Mouse (Mus musculus) ES-E14 (cell line): ENCODE results near the gene Cmip. TPM values are rescaled to one million over a fixed set of nuclear protein-coding genes. Genes with fewer than 3 reads are reported as not detected.

Source experiments
- DNase-seq: peaks from one replicate; pipeline ENCODE4 v3.0.0-alpha.2; 2013; ENCODE audit warnings: low read depth, low spot score
- H3K27ac ChIP-seq: 2 replicates; pipeline ENCODE4 v1.5.1; 2012; ENCODE audit warnings: low read depth, mild to moderate bottlenecking, low read length, moderate library complexity, mixed read lengths; ENCODE audit not compliant: poor library complexity, insufficient read depth, severe bottlenecking
- H3K36me3 ChIP-seq: 2 replicates; pipeline ENCODE4 v1.6.1; 2012; ENCODE audit warnings: mild to moderate bottlenecking, low read length, moderate library complexity, mixed read lengths; ENCODE audit not compliant: control insufficient read depth, poor library complexity, insufficient read depth, severe bottlenecking
- H3K4me1 ChIP-seq, 2 experiments: fragments of 150-350 bp in 1 of 2; sonication (generic) in 1 of 2; 2 replicates each; pipeline ENCODE4 v1.6.1; 2012; ENCODE audit warnings: low read length in 2 of 2, mild to moderate bottlenecking in 1 of 2, mixed read lengths in 1 of 2; ENCODE audit not compliant: control insufficient read depth in 2 of 2, insufficient read depth in 2 of 2, poor library complexity in 1 of 2
- H3K4me3 ChIP-seq, 2 experiments: fragments of 150-350 bp in 1 of 2; sonication (generic) in 1 of 2; 2 replicates each; pipeline ENCODE4 v1.5.1; 2012; ENCODE audit warnings: low read length in 2 of 2, low read depth in 1 of 2, mild to moderate bottlenecking in 1 of 2, mixed read lengths in 1 of 2; ENCODE audit not compliant: insufficient read depth in 1 of 2, poor library complexity in 1 of 2, severe bottlenecking in 1 of 2
- H3K9ac ChIP-seq: 2 replicates; pipeline ENCODE4 v1.6.1; 2012; ENCODE audit warnings: low read depth, mild to moderate bottlenecking, low read length, mixed read lengths; ENCODE audit not compliant: poor library complexity, insufficient read depth, severe bottlenecking
- H3K9me3 ChIP-seq: fragments of 150-350 bp; sonication (generic); 2 replicates; pipeline ENCODE4 v1.6.1; 2012; ENCODE audit warnings: low read depth, mild to moderate bottlenecking, low read length; ENCODE audit not compliant: control insufficient read depth, insufficient read depth
- CHD2 ChIP-seq: IDR thresholded peaks from 2 replicates; pipeline ENCODE4 v1.6.1; 2014; ENCODE audit warnings: mild to moderate bottlenecking, low read depth, low read length, inconsistent platforms
- HCFC1 ChIP-seq: IDR thresholded peaks from 2 replicates; pipeline ENCODE4 v1.6.1; 2012; ENCODE audit warnings: low read length, inconsistent platforms, borderline replicate concordance; ENCODE audit not compliant: insufficient read depth
- MAFK ChIP-seq: IDR thresholded peaks from 2 replicates; pipeline ENCODE4 v1.6.1; 2014; ENCODE audit warnings: mild to moderate bottlenecking, low read depth, low read length, inconsistent platforms; ENCODE audit not compliant: insufficient read depth
- ZC3H11A ChIP-seq: IDR thresholded peaks from 2 replicates; pipeline ENCODE4 v1.6.1; 2012; ENCODE audit warnings: low read depth, mild to moderate bottlenecking, inconsistent platforms, low read length, borderline replicate concordance
- ZNF384 ChIP-seq: IDR thresholded peaks from 2 replicates; pipeline ENCODE4 v1.6.1; 2012; ENCODE audit warnings: low read depth, low read length, inconsistent platforms
- in situ Hi-C, 2 experiments: fragments of 600-800 bp; cut with MboI; formaldehyde crosslinking; loops; one replicate each; pipeline ENCODE4 v1.15.1; 2025; ENCODE audit warnings: low sequenced_read_pairs in 2 of 2, inconsistent platforms in 1 of 2; ENCODE audit not compliant: unreplicated experiment in 2 of 2
- total RNA-seq: library from RNA; depleted of rRNA; stranded (reverse); fragments of 300-350 nt; gene quantifications from 2 replicates; pipeline ENCODE4 v1.2.3, GENCODE M21; 2012

The Cmip gene
- total RNA-seq, 1 experiment, result 26.3 TPM

GRCm38 (mm10) chr8:117253390-117254269, 3.2 kb upstream of the Cmip start:
- DNase-seq, result peak; percentile 22
- H3K9me3 ChIP-seq, result no peaks in the 10 kb centered on the region
- in situ Hi-C loops, result no loop called here
- peaks cover 0 to 7% of the 10 kb centered on the region in 2 experiments; a peak in 1 of 4 replicates for H3K4me1 ChIP-seq
- TF ChIP-seq CHD2 (no peak), ZC3H11A (peak; percentile 26; the same call in 1 of the 2 replicates)
- H3K4me3 ChIP-seq, result no peak overlapping the region
- H3K9ac ChIP-seq, result no peak overlapping the region
- H3K27ac ChIP-seq, result no peak overlapping the region
- peaks cover 2% of the 10 kb centered on the region; the same call in 1 of the 2 replicates for H3K36me3 ChIP-seq

DNA sequence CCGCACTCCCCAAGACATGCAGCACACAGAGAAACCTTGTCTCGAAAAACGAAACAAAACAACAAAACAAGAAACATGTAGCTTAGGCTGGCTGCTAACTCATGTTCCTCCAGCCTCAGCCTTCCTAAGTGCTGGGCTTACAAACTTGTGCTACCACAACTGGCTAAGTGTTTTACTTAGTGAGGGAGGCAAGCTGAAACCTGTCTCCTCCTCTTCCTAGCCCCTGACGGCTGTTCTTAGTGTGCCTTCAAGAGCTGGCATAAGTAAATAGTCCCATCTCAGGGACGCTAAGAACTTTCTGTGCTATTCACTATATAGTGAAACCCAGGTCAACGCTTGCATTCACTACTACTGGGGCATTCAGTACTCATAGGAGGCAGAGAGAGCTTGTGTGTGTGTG, 2.4 kb upstream of the Cmip start:
- no peak for TF ChIP-seq CHD2
- no peak for TF ChIP-seq ZNF384
- no peak for TF ChIP-seq ZC3H11A
- no peak for TF ChIP-seq HCFC1
- TF ChIP-seq MAFK, result no peak
- H3K4me3 ChIP-seq, result no peak overlapping the region
- in situ Hi-C loops, result no loop called here
- peaks cover 0 to 13% of the 10 kb centered on the region in 2 experiments; a peak in 3 of 4 replicates for H3K4me1 ChIP-seq
- DNase-seq, result no peak
- no peaks in the 10 kb centered on the region for H3K9me3 ChIP-seq
- H3K36me3 ChIP-seq, result peaks cover 2% of the 10 kb centered on the region; the same call in 1 of the 2 replicates
- no peak overlapping the region for H3K9ac ChIP-seq
- H3K27ac ChIP-seq, result no peak overlapping the region

- Histone ChIP-seq H3K4me3 (peak overlapping the region; percentile 92 to 96), H3K27ac (peak overlapping the region; percentile 67), H3K36me3 (peaks cover 2% of the 10 kb centered on the region; the same call in 1 of the 2 replicates), H3K4me1 (peaks cover 0 to 26% of the 10 kb centered on the region in 2 experiments; a peak in 3 of 4 replicates), H3K9me3 (no peaks in the 10 kb centered on the region), H3K9ac (peak overlapping the region; percentile 89)
- peak; percentile 66 for DNase-seq
- TF ChIP-seq CHD2, result no peak
- in situ Hi-C loops, result no loop called here
Observed at GRCm38 (mm10) chr8:117256292-117256938, 449 bp upstream of the Cmip start.

GRCm38 (mm10) chr8:117257821-117258575, 1.1 kb downstream of the Cmip start:
- H3K27ac ChIP-seq, result no peak overlapping the region
- H3K36me3 ChIP-seq, result peaks cover 2% of the 10 kb centered on the region; the same call in 1 of the 2 replicates
- no peak for DNase-seq
- TF ChIP-seq ZNF384 (peak; percentile 89), CHD2 (no peak)
- H3K9ac ChIP-seq, result peak overlapping the region; percentile 89
- peaks cover 3 to 32% of the 10 kb centered on the region in 2 experiments; a peak in 3 of 4 replicates for H3K4me1 ChIP-seq
- no peaks in the 10 kb centered on the region for H3K9me3 ChIP-seq
- in situ Hi-C loops, result no loop called here
- H3K4me3 ChIP-seq, result peak overlapping the region; percentile 92 to 96
